Mouse (Mus musculus) naive thymus-derived CD4-positive, alpha-beta T cell, adult 2 months (primary cell): ENCODE results near the gene Sema6d.

Experiments
- DNase-seq: peaks from one replicate; pipeline ENCODE4 v3.0.0-alpha.2; 2011; ENCODE audit warnings: low read depth

Gene Sema6d

DNA sequence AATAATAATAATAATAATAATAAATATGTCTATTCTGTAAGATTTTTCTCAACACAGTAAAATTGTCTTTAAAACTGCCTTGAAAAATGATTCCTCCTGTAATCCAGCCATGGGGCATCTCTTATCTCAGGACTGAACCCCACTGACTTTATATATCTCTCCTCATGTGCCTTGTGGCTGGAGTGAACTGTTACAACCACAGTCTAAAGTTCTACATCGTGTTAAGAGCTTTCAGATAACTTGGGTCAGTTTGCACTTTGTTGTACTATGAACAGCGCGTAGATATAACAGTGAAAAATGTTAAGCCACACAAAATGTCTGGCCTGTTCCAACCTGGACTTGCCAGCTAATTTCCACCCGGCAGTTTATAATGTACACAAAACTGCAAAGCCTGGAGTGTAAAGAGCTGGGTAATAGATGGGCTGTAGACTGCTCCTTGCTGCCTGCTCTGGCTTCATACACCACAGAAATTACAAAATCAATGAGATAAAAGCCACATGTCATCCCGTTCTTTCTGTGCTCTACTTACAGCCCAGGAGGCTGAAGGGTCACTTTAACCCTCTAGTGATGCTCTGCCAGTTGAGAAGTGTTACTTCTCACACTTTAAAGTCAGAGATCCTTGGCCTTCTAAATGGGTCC is 467.2 kb downstream of the Sema6d start:
- no peak for DNase-seq

DNA sequence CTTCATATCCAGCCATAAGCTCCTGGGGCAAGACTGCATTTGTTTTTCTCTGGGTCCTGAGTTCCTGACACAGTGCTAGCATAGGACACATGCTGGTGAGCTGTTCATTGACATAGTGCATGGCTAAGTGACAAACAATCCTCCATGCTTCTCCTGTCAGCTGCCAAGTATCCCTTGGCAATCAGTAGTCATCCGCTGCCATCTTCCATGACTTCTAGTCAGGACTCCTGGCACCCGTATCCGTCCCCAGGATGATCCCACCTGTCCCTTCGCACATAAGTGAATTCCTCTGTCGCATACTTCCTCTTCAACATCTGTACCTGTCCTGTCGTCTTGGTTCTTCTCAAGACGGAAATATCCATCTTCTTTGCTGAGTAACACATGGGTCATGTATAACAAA is 468.3 kb downstream of the Sema6d start:
- DNase-seq, result no peak

DNA sequence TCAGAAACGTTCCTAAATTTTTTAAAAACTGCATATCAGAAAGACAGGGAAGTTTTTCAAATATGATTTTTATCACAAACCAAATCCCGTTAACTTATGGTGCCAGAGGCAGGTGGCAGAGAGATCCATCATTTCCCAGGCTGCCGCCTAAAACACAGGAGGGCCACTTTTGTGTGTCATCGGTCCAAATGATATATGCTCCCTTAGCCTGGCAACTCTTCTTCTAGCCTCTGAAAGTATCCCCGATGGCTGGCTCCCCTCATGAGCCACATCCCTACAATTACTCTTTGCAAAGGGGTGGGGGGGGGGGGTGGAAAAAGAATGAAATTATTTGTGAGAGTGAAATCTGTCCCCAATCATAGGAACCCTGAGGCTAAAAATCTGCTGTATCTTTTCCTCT is 471.9 kb downstream of the Sema6d start:
- no peak for DNase-seq

DNA sequence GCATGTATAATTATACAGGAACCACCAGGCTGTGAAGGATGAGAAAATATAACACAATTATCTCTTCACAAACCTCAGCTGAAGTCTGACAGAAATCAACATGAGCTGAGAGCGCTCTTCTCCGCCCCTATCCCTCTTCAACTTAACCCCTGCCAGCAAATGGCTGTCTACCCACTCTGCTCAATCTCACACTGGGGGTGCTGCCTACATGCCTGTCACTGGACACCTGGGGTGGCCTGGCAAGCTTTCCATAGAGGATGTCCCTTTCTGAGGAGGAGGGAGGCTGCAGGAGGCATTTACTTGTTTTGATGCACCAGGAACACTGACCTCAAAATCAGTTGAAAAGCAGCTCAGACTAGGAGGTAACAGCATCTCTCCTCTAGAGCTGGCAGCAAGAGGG is 472.3 kb downstream of the Sema6d start:
- DNase-seq, result no peak

DNA sequence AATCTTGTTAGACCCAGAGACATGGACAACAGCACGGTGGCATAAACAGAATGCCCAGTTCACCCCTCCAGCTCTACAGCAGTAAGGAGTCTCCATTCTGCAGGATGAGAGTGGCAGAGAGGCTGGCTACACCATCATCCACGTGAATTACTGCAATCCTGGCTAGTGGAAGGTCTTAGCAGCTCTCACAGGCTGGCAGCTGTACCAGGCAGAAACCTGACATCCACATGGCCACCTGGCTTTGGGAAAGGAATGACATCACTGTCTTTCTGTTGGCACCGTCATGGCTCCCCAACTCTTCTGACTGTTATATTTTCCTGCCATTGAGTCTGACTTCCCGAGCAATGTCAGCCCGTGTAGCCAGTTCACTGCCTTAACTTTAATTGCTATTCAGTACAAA is 474.0 kb downstream of the Sema6d start:
- DNase-seq, result no peak

DNA sequence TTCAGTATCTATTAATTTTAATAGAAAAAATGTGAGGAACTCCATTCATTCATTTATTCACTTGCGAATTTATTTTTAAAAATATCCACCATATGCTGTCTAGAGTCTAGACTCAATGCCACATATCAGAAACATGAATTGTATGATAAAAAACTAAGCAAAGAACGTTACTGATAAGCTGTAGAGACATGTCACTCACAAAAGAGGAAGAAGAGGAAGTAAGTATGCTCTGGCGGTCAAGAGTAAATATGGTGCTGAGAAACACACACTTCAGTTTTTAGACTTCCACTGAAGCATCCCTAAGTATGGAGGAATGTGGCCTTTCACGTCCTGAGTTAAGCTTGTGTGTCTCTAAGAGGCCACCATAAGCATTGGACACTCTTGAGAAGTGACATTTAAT is 484.0 kb downstream of the Sema6d start:
- no peak for DNase-seq

DNA sequence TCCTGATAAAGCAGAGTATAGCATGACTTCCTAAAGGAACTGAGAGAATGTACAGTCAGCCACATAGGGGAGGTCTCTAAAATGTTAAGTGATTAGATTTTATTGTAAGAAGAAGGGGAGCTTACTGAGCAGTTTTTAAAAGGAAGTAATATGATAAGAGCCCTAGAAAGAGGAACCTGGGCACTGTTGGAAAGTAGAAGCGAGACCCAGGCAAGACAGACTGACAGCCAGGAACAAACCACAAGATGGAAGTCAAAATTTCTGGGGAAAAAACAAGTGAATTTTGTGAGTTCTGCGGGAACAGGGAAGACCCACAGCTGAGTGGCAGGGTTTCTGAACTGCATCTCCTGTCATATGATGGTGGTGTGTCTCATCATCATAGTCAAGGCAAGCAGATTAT is 486.3 kb downstream of the Sema6d start:
- DNase-seq, result no peak

DNA sequence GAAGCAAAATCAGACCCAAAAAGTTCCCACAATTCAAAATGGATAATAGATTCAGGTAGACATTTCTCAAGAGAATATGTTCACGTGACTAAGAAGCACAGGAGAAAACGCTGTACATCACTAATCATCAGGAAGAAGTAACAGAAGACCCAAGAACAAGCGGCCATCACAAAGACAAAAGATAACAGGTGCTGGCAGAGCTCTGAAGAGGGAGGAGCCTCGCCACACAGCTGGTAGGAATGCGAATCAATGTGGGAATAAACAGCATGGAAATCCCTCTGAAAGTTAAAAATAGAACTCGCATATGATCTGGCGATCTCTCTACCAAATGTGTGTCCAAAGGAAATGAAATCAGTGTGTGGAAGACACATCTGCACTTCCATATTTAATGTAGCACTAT is 493.8 kb downstream of the Sema6d start:
- no peak for DNase-seq

DNA sequence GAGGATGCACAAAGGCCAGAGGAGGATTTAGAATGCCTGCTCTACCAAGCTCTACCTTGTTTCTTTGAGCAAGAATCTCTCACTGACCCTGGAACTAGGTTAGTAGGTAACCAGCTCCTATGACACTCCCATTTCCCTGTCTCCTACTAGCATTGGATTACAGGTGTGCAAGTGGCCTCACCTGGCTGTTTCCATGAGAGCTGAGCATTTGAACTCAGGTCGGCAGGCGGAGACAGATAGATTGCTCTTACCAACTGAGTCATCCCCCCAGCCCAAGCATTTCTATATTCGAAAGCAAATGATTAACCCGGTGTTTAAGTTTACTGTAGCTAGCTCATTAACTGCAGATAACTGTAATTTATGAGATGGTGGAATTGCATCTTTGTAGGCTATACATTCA is 503.0 kb downstream of the Sema6d start:
- no peak for DNase-seq

DNA sequence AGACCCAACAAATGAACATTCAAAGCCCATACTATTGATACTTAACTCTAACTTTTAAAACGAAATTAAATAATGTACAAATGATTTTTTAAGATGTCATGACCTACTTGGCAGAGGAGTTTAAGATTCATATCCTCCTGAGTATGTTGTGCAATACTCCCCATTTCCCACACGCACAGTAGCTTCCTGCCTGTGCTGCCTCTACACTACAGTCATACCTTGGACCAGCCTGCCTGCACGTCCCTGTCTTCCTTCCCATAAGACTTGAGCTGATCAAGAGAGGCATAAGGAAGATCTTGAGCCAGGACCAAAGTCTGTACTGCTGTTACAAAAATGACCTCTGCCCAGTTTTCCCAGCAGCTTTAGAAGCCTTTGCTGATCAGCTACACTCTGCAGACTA is 509.2 kb downstream of the Sema6d start:
- DNase-seq, result no peak

DNA sequence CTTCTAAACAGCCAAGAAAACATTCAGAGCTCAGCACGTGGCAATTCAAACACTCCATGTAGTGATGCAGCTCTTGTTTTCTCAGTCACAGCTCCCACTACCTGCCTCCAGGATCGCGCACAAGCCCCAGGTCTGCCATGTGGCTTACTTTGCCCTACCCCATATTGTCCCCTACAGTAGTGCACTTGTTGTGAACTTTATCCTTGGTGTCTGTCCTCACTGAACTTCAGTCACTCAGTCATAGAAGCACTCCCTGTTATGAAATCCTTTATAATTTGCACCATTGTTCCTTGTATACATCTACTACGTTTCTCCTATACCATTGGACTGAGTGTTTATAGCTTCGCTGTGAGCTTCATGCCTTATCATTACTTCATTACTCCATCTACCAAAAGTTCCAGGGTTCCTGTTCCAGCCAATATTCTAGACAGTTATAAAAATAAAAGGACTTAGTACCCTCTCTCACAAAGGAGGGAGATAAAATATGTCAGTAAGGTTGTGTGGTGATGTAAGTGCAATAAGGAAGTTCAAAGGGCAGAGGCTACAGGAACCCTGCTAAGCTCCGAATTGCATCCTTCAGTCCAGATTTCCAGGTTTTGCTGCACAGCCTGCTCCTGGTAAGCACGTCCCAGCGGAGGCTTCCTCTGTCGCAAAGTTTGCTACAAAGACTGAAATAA is 512.1 kb downstream of the Sema6d start:
- no peak for DNase-seq

DNA sequence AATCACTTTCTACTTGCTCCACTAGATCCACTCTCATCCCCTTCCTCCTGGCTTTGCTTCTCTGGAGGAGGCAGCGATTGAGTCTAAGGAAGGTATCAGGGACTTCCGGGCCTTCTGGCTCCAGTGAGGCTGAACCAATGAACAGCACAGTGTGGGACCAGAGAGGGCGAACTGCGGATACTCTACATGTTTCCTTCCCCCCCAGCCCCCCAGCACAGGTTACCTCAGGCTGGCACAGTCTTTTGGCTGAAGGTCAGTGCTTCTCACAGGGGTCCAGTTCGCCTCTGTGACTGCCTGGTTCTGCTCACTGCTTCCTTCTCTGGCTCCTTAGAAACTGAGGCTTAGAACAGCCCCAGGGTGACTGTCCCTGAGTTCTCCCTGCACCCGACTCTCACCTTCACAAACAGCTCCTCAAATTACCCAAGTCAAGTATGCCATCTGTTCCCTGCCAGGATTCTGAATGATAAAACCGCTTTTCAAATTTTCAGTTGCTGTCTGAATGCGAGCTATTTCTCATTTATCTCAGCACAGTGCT is 512.7 kb downstream of the Sema6d start:
- no peak for DNase-seq

DNA sequence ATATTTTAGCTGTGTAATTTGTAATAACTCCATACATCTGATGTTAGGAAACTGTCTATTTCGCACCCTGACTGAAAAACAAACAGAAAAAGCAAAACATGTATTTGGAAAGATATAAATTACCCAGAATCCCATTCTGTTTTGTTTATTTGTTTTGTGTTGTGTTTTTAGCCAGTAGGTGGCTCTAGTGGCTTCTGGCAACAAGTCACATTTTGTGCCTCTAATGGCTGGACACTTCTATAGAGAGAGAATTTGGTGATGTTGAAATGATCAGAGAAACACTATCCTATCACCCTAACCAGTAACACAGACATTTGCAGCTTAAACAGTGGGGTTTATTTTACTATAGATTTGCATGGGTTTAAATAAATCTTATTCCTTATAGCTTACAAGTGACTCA is 515.6 kb downstream of the Sema6d start:
- no peak for DNase-seq

DNA sequence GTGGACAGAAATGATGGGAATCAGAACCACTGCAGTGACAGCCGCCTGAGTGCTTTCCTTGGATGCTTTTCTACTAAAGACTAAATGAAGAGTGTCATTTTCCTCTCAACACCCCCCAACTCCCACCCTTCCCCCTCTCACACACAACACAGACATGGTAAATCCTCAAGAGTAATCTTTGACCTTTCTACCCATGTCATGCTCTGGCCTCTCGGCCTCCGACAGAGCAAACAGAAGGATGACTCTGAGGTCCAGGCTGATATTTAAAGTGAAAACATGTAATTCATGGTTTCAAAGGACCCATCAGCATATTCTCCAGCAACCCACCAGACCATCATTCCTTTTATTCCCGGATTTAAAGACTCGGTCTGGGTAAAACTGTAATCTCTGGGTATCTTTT is 518.2 kb downstream of the Sema6d start:
- DNase-seq, result no peak

DNA sequence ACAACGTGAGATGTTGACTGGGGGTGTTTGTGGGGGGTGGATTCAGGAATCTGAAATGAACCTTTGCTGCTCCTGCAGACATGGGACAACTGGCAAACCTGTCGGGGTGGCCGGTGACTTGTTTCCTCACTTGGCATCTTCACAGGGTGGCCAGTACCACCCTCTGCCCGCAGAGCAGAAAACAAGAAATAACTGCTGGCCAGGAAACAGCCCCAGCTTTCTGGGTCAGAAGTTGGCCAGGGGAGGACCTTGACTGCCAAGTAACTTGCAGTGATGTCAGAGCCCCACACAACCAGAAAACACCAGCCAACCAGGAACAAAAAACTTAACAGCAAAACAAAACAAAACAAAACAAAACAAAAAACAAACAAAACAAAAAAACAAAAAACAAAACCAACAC is 518.8 kb downstream of the Sema6d start:
- DNase-seq, result no peak

DNA sequence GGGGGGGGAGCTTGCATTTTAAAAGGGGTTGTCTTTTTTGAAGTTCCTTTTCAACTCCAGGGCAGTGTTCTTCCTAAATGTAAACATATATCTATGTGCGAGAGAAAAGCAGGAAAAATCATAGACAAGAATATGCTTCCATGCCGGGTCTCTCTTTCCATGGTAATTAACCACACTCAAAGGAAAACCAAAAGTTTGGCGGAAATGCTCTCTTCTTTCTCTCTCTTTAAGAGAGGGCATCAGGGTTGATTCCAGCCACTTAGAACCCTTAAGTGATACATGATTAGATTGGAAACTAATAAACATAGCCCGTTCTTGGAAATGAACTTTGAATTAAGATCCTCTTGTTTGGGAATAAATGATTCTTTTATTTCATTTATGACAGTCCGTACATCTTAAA is 519.2 kb downstream of the Sema6d start:
- DNase-seq, result no peak

DNA sequence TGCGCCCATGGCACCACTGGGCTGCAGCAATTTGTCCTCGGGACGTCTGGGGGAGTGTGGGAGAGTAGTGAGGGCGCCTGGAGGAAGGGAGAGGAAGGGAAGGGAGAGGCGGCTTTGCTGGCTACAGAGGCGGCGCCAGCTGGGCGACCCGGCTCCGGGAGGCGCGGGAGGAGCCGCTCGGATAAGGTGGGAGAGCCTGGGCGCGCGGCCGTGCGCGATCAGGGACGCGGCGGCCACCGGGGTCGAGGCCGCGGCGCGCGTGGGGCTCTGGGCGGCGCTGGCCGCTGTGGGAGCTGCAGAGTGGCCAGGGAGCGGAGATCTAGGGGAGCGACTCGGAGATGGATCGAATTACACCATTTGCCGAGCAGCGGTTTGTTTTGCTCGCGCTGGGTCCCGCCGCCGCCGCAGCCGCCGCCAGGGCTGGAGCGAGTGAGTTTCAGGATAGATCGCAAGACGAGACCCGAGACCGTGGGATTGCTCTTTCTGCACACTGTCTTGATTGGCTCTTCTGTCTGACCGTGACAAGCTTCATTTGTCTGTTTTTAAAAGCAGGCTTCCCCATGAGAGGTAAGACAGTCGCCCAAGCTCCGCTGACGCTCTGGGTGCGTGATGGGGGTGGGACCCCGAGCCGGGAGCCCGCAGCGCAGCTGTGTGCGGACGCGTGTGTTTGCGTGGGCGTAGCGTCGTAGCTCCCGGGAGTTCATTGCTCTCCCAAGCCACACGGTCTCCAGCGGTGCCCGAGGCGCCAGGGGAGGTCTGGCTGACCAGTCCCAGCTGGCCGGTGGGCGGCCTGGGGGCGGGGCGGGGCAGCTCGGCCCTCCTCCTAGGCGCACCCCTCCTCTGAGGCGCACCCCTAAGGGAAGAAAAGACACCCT is 520.2 kb downstream of the Sema6d start:
- DNase-seq, result no peak

DNA sequence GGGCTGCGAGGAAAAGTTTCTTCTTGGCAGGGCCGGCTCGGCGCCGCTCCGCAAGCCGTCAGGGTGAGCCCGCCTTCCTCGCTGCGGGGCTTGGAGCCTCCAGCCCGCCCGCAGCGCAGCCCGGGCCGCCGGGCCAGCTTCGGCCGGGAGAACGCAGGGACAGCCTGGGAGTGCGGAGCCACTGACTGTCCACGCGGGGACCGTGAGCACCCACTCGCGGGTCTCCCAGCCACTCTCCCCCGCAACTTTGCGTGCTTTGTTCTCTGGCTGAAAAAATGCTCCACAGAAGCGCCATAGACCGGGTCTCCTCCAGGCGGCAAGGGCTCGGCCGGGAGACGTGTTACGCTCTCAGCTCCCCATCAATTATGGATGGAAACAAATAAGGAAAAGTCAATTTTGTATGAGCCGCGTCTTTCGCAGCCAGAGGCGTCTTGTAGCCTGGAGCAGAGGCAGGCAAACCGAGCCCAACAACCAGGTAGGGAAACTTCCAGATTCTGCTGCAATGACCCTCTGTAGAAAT is 520.9 kb downstream of the Sema6d start:
- no peak for DNase-seq

DNA sequence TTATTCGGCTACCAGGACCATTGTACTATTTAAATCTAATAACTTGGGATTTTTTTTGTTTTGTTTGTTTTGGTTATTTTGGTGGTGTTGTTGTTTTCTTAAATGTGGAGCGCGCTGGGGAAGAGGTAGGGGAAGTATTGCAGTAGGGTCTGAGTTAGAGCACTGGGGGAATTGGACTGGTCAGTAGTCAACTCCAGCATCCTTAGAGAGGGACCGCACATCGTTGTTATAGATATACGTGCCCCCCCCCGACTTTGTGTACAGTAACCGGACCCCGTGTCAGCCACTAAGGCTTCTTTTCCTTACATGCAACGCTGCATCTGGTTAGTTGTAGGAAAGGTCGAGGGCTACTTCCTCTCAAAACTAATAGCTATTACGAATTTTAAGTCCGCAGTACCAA is 521.5 kb downstream of the Sema6d start:
- no peak for DNase-seq

DNA sequence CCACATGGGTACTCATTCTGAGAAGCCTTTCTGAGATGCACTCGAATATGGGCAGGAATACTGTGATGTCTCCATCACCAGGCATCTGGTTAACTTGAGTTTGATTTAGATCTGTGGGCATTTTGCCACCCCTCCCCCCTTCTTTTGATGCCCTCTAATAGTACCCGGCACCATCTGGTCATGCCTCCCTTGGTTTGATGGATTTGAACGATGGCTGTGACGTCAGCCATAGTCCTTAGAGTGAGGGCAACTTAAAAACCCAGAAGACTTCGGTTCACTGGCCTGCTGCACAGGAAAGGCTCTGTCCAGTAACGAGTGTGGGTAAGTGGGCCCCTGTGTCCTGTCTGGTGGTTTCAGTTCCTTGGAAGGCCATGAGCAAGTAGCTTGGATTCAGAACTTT is 522.5 kb downstream of the Sema6d start:
- DNase-seq, result no peak

DNA sequence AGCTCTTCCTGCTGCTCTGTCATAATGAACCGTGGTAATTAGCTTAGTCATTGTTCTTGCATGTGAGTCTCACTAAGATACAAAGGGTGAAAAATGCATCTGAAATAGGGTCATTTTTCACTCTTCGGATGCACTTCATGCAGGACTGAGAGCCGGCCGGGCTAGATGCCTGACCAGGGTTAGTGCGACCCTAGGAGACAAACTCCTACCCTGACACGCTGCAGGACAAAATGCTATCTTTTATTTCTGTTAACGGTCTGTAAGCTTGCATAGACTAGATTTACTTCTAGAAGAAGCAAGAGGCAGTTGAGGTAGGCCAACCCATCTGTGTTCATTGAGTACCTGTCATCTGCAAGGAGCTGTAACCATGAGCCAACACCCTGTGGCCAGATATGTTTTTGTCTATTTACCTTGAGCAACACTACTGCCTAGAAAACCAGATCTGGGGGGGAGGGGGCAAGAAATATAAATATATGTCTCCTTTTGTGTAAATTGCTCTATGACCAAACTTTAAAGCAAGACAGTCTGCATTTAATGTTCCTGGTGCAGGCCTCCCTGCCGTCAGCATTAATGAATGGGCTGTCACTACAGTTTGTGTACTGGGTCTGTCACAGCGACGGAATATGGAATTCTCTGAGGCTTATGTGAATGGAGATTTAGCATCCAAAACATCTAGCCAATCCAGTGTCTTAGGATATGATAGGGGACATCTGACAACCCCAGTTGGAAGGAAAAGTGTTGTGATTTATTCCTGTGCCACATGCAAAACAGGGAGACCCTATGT is 523.1 kb downstream of the Sema6d start:
- DNase-seq, result no peak

DNA sequence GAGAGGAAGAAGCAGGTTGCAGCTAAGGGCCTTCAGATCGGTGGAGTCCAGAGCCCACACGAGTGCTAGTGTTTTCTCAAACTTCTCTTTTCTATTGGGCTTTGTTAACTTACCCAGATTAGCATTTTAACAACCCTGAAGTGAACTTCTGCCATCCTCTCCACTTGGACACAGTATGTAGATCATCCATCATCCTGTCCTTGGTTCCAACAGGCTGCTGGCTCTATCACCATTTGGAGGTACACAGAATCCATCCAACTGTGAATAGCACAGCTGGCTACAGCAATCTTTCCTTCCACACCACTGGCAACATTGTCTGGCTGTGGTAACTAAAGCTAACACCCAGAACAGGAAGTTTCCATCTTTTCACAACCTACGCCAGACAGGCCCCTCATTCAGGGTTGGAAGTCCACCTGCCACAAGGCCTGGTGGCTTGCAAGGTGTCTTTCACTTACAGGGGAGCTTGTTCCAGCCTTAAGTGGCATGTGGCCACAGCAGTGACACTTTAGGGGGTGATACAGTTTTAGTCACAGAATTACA is 524.0 kb downstream of the Sema6d start:
- DNase-seq, result no peak
